Mouse (Mus musculus): ENCODE data around the gene Setd1b. TPM values are rescaled to one million over a fixed set of nuclear protein-coding genes. Genes with fewer than 3 reads are reported as not detected.

The Setd1b gene
- total and polyA plus RNA-seq, 3 experiments, result 3.0 to 23.5 TPM; not detected in 1

- Histone ChIP-seq H3K27ac (ENCODE audit: control insufficient read depth, low read depth, low read length) (no peak overlapping the region), H3K9me3 (replicated peaks; ENCODE audit: insufficient read depth, low read length) (no peaks in the 10 kb centered on the region), H3K4me1 (ENCODE audit: control insufficient read depth in 1 of 2, insufficient read depth in 2 of 2, low read length in 2 of 2) (peaks cover 0 to 21% of the 10 kb centered on the region in 2 experiments; a peak in 3 of 4 replicates), H3K4me3 (ENCODE audit: control insufficient read depth in 1 of 2, insufficient read depth in 1 of 2, low read depth in 2 of 2, low read length in 2 of 2) (no peak overlapping the region), H3K79me2 (ENCODE audit: control insufficient read depth, insufficient read depth, low read length, poor library complexity) (peaks cover 79% of the 10 kb centered on the region), H3K36me3 (ENCODE audit: control insufficient read depth in 1 of 2, insufficient read depth in 2 of 2, low read length in 2 of 2) (peaks cover 2 to 25% of the 10 kb centered on the region in 2 experiments; a peak in 3 of 4 replicates), H3K27me3 (ENCODE audit: control insufficient read depth in 1 of 2, insufficient read depth in 2 of 2, low read length in 2 of 2) (no peaks in the 10 kb centered on the region), H3K9ac (ENCODE audit: control insufficient read depth, low read depth, low read length, poor library complexity, severe bottlenecking) (no peak overlapping the region)
- no peak for TF ChIP-seq MAX (IDR thresholded peaks at IDR 0.05; ENCODE audit: low read length)
- no peak for TF ChIP-seq MYC (IDR thresholded peaks at IDR 0.05; ENCODE audit: low read depth, low read length)
- no peak for TF ChIP-seq SMC3 (IDR thresholded peaks at IDR 0.05; ENCODE audit: low read depth, low read length)
- no peak for TF ChIP-seq USF2 (IDR thresholded peaks at IDR 0.05; ENCODE audit: borderline replicate concordance in 1 of 2, insufficient read depth in 1 of 2, low read depth in 1 of 2, low read length in 2 of 2)
- no peak for TF ChIP-seq TAL1 (IDR thresholded peaks at IDR 0.05; ENCODE audit: low read length)
- no peak for TF ChIP-seq UBTF (IDR thresholded peaks at IDR 0.05; ENCODE audit: borderline replicate concordance, insufficient read depth, low read depth, low read length)
- TF ChIP-seq NELFE (IDR thresholded peaks at IDR 0.05; ENCODE audit: low read depth, low read length), result no peak
- no peak for TF ChIP-seq RCOR1 (IDR thresholded peaks at IDR 0.05; ENCODE audit: low read depth, low read length)
- no peak for TF ChIP-seq HCFC1 (IDR thresholded peaks at IDR 0.05; ENCODE audit: low read depth, low read length)
- TF ChIP-seq ZMIZ1 (IDR thresholded peaks at IDR 0.05; ENCODE audit: low read depth, low read length), result no peak
- no peak for TF ChIP-seq RAD21 (IDR thresholded peaks at IDR 0.05; ENCODE audit: low read depth, low read length)
- no peak for TF ChIP-seq E2F4 (IDR thresholded peaks at IDR 0.05; ENCODE audit: borderline replicate concordance, low read depth, low read length)
- DNase-seq (ENCODE audit: low read depth, low spot score), result no peak
Observed at GRCm38 (mm10) chr5:123146357-123146756, 4.4 kb downstream of the Setd1b start.

GRCm38 (mm10) chr5:123147569-123147968 is 5.6 kb downstream of the Setd1b start:
- no peaks in the 10 kb centered on the region for H3K9me3 ChIP-seq (replicated peaks; ENCODE audit: insufficient read depth, low read length)
- TF ChIP-seq MXI1 (IDR thresholded peaks at IDR 0.05; ENCODE audit: low read depth, low read length) (no peak), POLR2AphosphoS5 (IDR thresholded peaks at IDR 0.05; ENCODE audit: borderline replicate concordance, low read depth, low read length) (no peak), RAD21 (IDR thresholded peaks at IDR 0.05; ENCODE audit: low read depth, low read length) (no peak), BHLHE40 (IDR thresholded peaks at IDR 0.05; ENCODE audit: borderline replicate concordance, low read depth, low read length) (no peak), UBTF (IDR thresholded peaks at IDR 0.05; ENCODE audit: borderline replicate concordance, insufficient read depth, low read depth, low read length) (no peak), ETS1 (IDR thresholded peaks at IDR 0.05; ENCODE audit: low read depth, low read length) (no peak), MAX (IDR thresholded peaks at IDR 0.05; ENCODE audit: low read length) (no peak), MEF2A (IDR thresholded peaks at IDR 0.05; ENCODE audit: extremely low read depth, insufficient replicate concordance, low read depth, low read length, poor library complexity, severe bottlenecking) (no peak), TAL1 (IDR thresholded peaks at IDR 0.05; ENCODE audit: low read length) (no peak), SIN3A (IDR thresholded peaks at IDR 0.05; ENCODE audit: low read length) (no peak), ZC3H11A (IDR thresholded peaks at IDR 0.05; ENCODE audit: low read depth, low read length) (no peak), TCF12 (IDR thresholded peaks at IDR 0.05; ENCODE audit: low read depth, low read length) (no peak), MYB (IDR thresholded peaks at IDR 0.05; ENCODE audit: low read depth, low read length) (no peak), USF2 (IDR thresholded peaks at IDR 0.05; ENCODE audit: borderline replicate concordance in 1 of 2, insufficient read depth in 1 of 2, low read depth in 1 of 2, low read length in 2 of 2) (no peak), MYC (IDR thresholded peaks at IDR 0.05; ENCODE audit: low read depth, low read length) (no peak), EP300 (IDR thresholded peaks at IDR 0.05; ENCODE audit: low read depth in 1 of 2, low read length in 2 of 2) (no peak), NELFE (IDR thresholded peaks at IDR 0.05; ENCODE audit: low read depth, low read length) (no peak), SMC3 (IDR thresholded peaks at IDR 0.05; ENCODE audit: low read depth, low read length) (no peak)
- H3K27me3 ChIP-seq (ENCODE audit: control insufficient read depth in 1 of 2, insufficient read depth in 2 of 2, low read length in 2 of 2), result no peaks in the 10 kb centered on the region
- H3K4me1 ChIP-seq (ENCODE audit: control insufficient read depth in 1 of 2, insufficient read depth in 2 of 2, low read length in 2 of 2), result peaks cover 0 to 21% of the 10 kb centered on the region in 2 experiments; a peak in 3 of 4 replicates
- DNase-seq (ENCODE audit: low read depth, low spot score), result no peak
- peaks cover 70% of the 10 kb centered on the region for H3K79me2 ChIP-seq (ENCODE audit: control insufficient read depth, insufficient read depth, low read length, poor library complexity)
- no peak overlapping the region for H3K27ac ChIP-seq (ENCODE audit: control insufficient read depth, low read depth, low read length)
- H3K4me3 ChIP-seq (ENCODE audit: control insufficient read depth in 1 of 2, insufficient read depth in 1 of 2, low read depth in 2 of 2, low read length in 2 of 2), result no peak overlapping the region
- H3K36me3 ChIP-seq (ENCODE audit: control insufficient read depth in 1 of 2, insufficient read depth in 2 of 2, low read length in 2 of 2), result peaks cover 2 to 26% of the 10 kb centered on the region in 2 experiments; a peak in 3 of 4 replicates
- H3K9ac ChIP-seq (ENCODE audit: control insufficient read depth, low read depth, low read length, poor library complexity, severe bottlenecking), result no peak overlapping the region

Measured in MEL (cell line).